Mouse (Mus musculus): Measurements from ENCODE around the gene Ppp2r3d.

The Ppp2r3d gene

DNA sequence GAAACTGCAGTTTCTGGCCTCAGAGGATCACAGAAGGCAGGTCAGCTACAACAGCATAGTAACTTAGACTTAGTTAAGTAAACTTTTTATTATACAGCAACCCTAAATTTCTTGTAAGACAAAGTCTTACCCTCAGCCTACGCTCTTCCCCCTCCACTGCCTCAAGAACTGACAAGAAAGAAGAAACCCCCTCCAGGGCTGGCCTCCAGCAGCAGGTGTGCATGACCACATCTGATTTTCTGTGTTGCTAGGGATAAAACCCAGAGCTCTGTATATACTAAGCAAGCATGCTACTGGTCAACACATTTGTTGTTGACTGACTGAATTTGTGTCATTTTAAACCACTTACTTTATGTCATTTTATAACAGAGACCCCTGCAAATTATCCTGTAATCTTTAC is 65.1 kb downstream of the Ppp2r3d start:
- no peak for DNase-seq (ENCODE audit: low spot score in 2 of 2)

GRCm38 (mm10) chr9:124408564-124408963 is 68.1 kb downstream of the Ppp2r3d start:
- no peak for DNase-seq (ENCODE audit: low spot score in 2 of 2)
